Mouse (Mus musculus) liver, embryonic 13.5 days (tissue): ENCODE measurements at regions not wholly inside any gene's neighbourhood (a gene's known extent, or its start where the extent isn't known, plus 50 kb on each side); places are given as distances from the start of the nearest gene placed in this dataset.

Source experiments
- ATAC-seq: fragments of 200-750 bp; cut with Nextera tagmentation; 2 replicates; pipeline ENCODE4 v1.8.0; 2017; ENCODE audit warnings: low read depth, mild to moderate bottlenecking, moderate number of reproducible peaks, moderate library complexity
- DNase-seq: peaks from one replicate; pipeline ENCODE4 v3.0.0; 2022
- H3K27ac ChIP-seq: fragments of 300-500 bp; sonication (generic); 2 replicates; pipeline ENCODE4 v1.5.1; 2015; ENCODE audit warnings: moderate library complexity, mild to moderate bottlenecking, inconsistent platforms
- H3K27me3 ChIP-seq: fragments of 300-500 bp; sonication (generic); 2 replicates; pipeline ENCODE4 v1.6.1; 2015; ENCODE audit warnings: mild to moderate bottlenecking, inconsistent platforms
- H3K36me3 ChIP-seq: fragments of 300-500 bp; sonication (generic); 2 replicates; pipeline ENCODE4 v1.6.1; 2015; ENCODE audit warnings: mild to moderate bottlenecking, inconsistent platforms
- H3K4me1 ChIP-seq: fragments of 300-500 bp; sonication (generic); replicated peaks from 2 replicates; pipeline ENCODE4 v1.6.1; 2015; ENCODE audit warnings: inconsistent platforms
- H3K4me2 ChIP-seq: fragments of 300-500 bp; sonication (generic); 2 replicates; pipeline ENCODE4 v1.6.1; 2015; ENCODE audit warnings: inconsistent platforms, mild to moderate bottlenecking, moderate library complexity
- H3K4me3 ChIP-seq: fragments of 300-500 bp; sonication (generic); replicated peaks from 2 replicates; pipeline ENCODE4 v1.5.1; 2015; ENCODE audit warnings: mild to moderate bottlenecking, inconsistent platforms
- H3K9ac ChIP-seq: fragments of 300-500 bp; sonication (generic); 2 replicates; pipeline ENCODE4 v1.6.1; 2015; ENCODE audit warnings: mild to moderate bottlenecking, inconsistent platforms
- H3K9me3 ChIP-seq: fragments of 300-500 bp; sonication (generic); replicated peaks from 2 replicates; pipeline ENCODE4 v1.6.1; 2016; ENCODE audit warnings: inconsistent platforms
- WGBS: fragments of 180-500 bp; shearing (Covaris S2); methylation state at CpG from one replicate; pipeline ENCODE4 v1.1.7; 2015; ENCODE audit not compliant: insufficient replicate concordance; 5-methylcytosine and 5-hydroxymethylcytosine counted together

- Histone ChIP-seq H3K9me3 (no peaks in the 10 kb centered on the region), H3K4me3 (no peak overlapping the region), H3K9ac (no peak overlapping the region), H3K36me3 (no peaks in the 10 kb centered on the region), H3K4me1 (no peaks in the 10 kb centered on the region), H3K4me2 (no peak overlapping the region), H3K27me3 (no peaks in the 10 kb centered on the region), H3K27ac (no peak overlapping the region)
- DNase-seq: no peak
- 80% methylated on average over 6 of the region's 6 CpGs for WGBS
- no peak for ATAC-seq
These were observed 71.4 kb upstream of the Gypa start for GRCm38 (mm10) chr8:80422190-80422589.

- DNase-seq: no peak
- Histone ChIP-seq H3K4me2 (no peak overlapping the region), H3K9me3 (no peaks in the 10 kb centered on the region), H3K4me3 (no peak overlapping the region), H3K36me3 (no peaks in the 10 kb centered on the region), H3K27ac (no peak overlapping the region), H3K9ac (no peak overlapping the region), H3K27me3 (no peaks in the 10 kb centered on the region), H3K4me1 (no peaks in the 10 kb centered on the region)
- WGBS: 59% methylated on average over 4 of the region's 4 CpGs
- no peak for ATAC-seq
These were observed 77.5 kb upstream of the Gypa start for GRCm38 (mm10) chr8:80416121-80416520.

- no peak overlapping the region for H3K9ac ChIP-seq
- H3K4me1 ChIP-seq: no peaks in the 10 kb centered on the region
- ATAC-seq (no peak), DNase-seq (no peak)
- no peaks in the 10 kb centered on the region for H3K9me3 ChIP-seq
- 64% methylated on average over 2 of the region's 2 CpGs for WGBS
- H3K4me2 ChIP-seq: no peak overlapping the region
- H3K36me3 ChIP-seq: no peaks in the 10 kb centered on the region
- no peak overlapping the region for H3K4me3 ChIP-seq
- no peaks in the 10 kb centered on the region for H3K27me3 ChIP-seq
- no peak overlapping the region for H3K27ac ChIP-seq
These were observed 93.9 kb upstream of the Gypa start for GRCm38 (mm10) chr8:80399594-80400207.

- Histone ChIP-seq H3K27ac (no peak overlapping the region), H3K4me1 (no peaks in the 10 kb centered on the region), H3K4me2 (no peak overlapping the region), H3K4me3 (no peak overlapping the region), H3K36me3 (no peaks in the 10 kb centered on the region), H3K9ac (no peak overlapping the region), H3K27me3 (no peaks in the 10 kb centered on the region), H3K9me3 (no peaks in the 10 kb centered on the region)
- ATAC-seq: no peak
- 17% methylated on average over 5 of the region's 5 CpGs for WGBS
- no peak for DNase-seq
These were observed 98.6 kb upstream of the Gypa start for GRCm38 (mm10) chr8:80395010-80395409.

- no peaks in the 10 kb centered on the region for H3K4me1 ChIP-seq
- no peak overlapping the region for H3K27ac ChIP-seq
- DNase-seq (no peak), ATAC-seq (no peak)
- H3K27me3 ChIP-seq: no peaks in the 10 kb centered on the region
- no peak overlapping the region for H3K4me2 ChIP-seq
- H3K9ac ChIP-seq: no peak overlapping the region
- H3K9me3 ChIP-seq: no peaks in the 10 kb centered on the region
- no peaks in the 10 kb centered on the region for H3K36me3 ChIP-seq
- WGBS: 41% methylated on average over 3 of the region's 3 CpGs
- no peak overlapping the region for H3K4me3 ChIP-seq
These were observed 100.5 kb upstream of the Gypa start for GRCm38 (mm10) chr8:80393111-80393510.

GRCm38 (mm10) chr8:80369221-80369620 lies 124.4 kb upstream of the Gypa start:
- H3K9me3 ChIP-seq: no peaks in the 10 kb centered on the region
- H3K4me3 ChIP-seq: no peak overlapping the region
- H3K4me2 ChIP-seq: no peak overlapping the region
- no peak for DNase-seq
- no peak overlapping the region for H3K9ac ChIP-seq
- no peaks in the 10 kb centered on the region for H3K4me1 ChIP-seq
- no peaks in the 10 kb centered on the region for H3K36me3 ChIP-seq
- no peaks in the 10 kb centered on the region for H3K27me3 ChIP-seq
- WGBS: 71% methylated on average over 2 of the region's 2 CpGs
- no peak for ATAC-seq
- H3K27ac ChIP-seq: no peak overlapping the region

GRCm38 (mm10) chr8:80364059-80364458 lies 129.5 kb upstream of the Gypa start:
- no peaks in the 10 kb centered on the region for H3K27me3 ChIP-seq
- 24% methylated on average over 7 of the region's 7 CpGs for WGBS
- no peak overlapping the region for H3K4me3 ChIP-seq
- ATAC-seq (no peak), DNase-seq (no peak)
- no peak overlapping the region for H3K9ac ChIP-seq
- no peaks in the 10 kb centered on the region for H3K9me3 ChIP-seq
- H3K4me1 ChIP-seq: no peaks in the 10 kb centered on the region
- no peak overlapping the region for H3K4me2 ChIP-seq
- no peaks in the 10 kb centered on the region for H3K36me3 ChIP-seq
- no peak overlapping the region for H3K27ac ChIP-seq

- H3K4me2 ChIP-seq: no peak overlapping the region
- no peaks in the 10 kb centered on the region for H3K36me3 ChIP-seq
- no peaks in the 10 kb centered on the region for H3K9me3 ChIP-seq
- no peaks in the 10 kb centered on the region for H3K27me3 ChIP-seq
- ATAC-seq: no peak
- no peaks in the 10 kb centered on the region for H3K4me1 ChIP-seq
- DNase-seq: no peak
- WGBS: 71% methylated on average over 4 of the region's 4 CpGs
- no peak overlapping the region for H3K9ac ChIP-seq
- no peak overlapping the region for H3K4me3 ChIP-seq
- no peak overlapping the region for H3K27ac ChIP-seq
These were observed 150.3 kb upstream of the Gypa start for GRCm38 (mm10) chr8:80343299-80343698.

- Histone ChIP-seq H3K27me3 (no peaks in the 10 kb centered on the region), H3K9me3 (no peaks in the 10 kb centered on the region), H3K4me2 (no peak overlapping the region), H3K36me3 (no peaks in the 10 kb centered on the region), H3K4me1 (no peaks in the 10 kb centered on the region), H3K9ac (no peak overlapping the region), H3K4me3 (no peak overlapping the region), H3K27ac (no peak overlapping the region)
- DNase-seq (no peak), ATAC-seq (no peak)
- WGBS: 56% methylated on average over 2 of the region's 2 CpGs
These were observed 155.7 kb upstream of the Gypa start for GRCm38 (mm10) chr8:80337872-80338271.

- WGBS: 58% methylated on average over 2 of the region's 2 CpGs
- Histone ChIP-seq H3K4me1 (no peaks in the 10 kb centered on the region), H3K4me3 (no peak overlapping the region), H3K27me3 (no peaks in the 10 kb centered on the region), H3K9me3 (no peaks in the 10 kb centered on the region), H3K36me3 (no peaks in the 10 kb centered on the region), H3K9ac (no peak overlapping the region), H3K27ac (no peak overlapping the region), H3K4me2 (no peak overlapping the region)
- DNase-seq (no peak), ATAC-seq (no peak)
These were observed 164.9 kb upstream of the Gypa start for GRCm38 (mm10) chr8:80328676-80329075.

- H3K9ac ChIP-seq: no peak overlapping the region
- no peaks in the 10 kb centered on the region for H3K27me3 ChIP-seq
- no peaks in the 10 kb centered on the region for H3K36me3 ChIP-seq
- H3K27ac ChIP-seq: no peak overlapping the region
- WGBS: 92% methylated on average over 3 of the region's 3 CpGs
- H3K4me1 ChIP-seq: no peaks in the 10 kb centered on the region
- no peak for ATAC-seq
- H3K4me2 ChIP-seq: no peak overlapping the region
- no peaks in the 10 kb centered on the region for H3K9me3 ChIP-seq
- no peak overlapping the region for H3K4me3 ChIP-seq
- no peak for DNase-seq
These were observed 167.7 kb upstream of the Gypa start for GRCm38 (mm10) chr8:80325859-80326258.

GRCm38 (mm10) chr8:80325132-80325531 lies 168.4 kb upstream of the Gypa start:
- H3K27me3 ChIP-seq: no peaks in the 10 kb centered on the region
- H3K4me2 ChIP-seq: no peak overlapping the region
- no peak overlapping the region for H3K4me3 ChIP-seq
- DNase-seq (no peak), ATAC-seq (no peak)
- H3K9me3 ChIP-seq: no peaks in the 10 kb centered on the region
- 54% methylated on average over 4 of the region's 4 CpGs for WGBS
- no peak overlapping the region for H3K27ac ChIP-seq
- no peak overlapping the region for H3K9ac ChIP-seq
- no peaks in the 10 kb centered on the region for H3K36me3 ChIP-seq
- H3K4me1 ChIP-seq: no peaks in the 10 kb centered on the region
